Mouse (Mus musculus): ENCODE measurements around the gene Polr3h.

DNA sequence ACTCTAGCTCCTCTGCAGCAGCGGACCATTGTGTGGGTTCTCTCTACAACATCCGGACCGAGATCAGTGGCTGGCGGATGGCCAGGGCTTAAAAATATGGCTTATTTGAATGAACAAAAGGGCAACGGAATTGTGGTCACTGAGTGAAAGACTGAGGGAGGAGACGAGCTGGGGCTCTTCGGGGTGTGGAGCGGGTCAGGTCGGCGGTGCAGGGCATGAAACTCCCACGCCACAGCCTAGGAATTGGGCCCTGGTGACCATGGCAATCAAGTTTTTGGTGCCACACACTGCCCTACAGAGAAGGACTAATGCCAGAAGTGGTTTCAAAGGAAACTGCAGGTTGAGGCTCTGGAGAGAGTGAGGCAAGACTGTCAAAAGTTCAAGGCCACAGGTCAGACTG, 2.2 kb upstream of the Polr3h start:
- TF ChIP-seq CTCF (IDR thresholded peaks at IDR 0.05; ENCODE audit: control insufficient read depth, insufficient read depth, insufficient read length) (no peak), USF1 (IDR thresholded peaks at IDR 0.05; ENCODE audit: low read depth) (no peak), MYOD1 (IDR thresholded peaks at IDR 0.05; ENCODE audit: control insufficient read depth, insufficient read length, low read depth) (no peak), MAX (IDR thresholded peaks at IDR 0.05) (no peak), MYOG (IDR thresholded peaks at IDR 0.05; ENCODE audit: control insufficient read depth, extremely low read depth, insufficient read length) (no peak)
